Mouse (Mus musculus): ENCODE results near the gene Deup1.

- TF ChIP-seq POLR2A (IDR thresholded peaks at IDR 0.05; ENCODE audit: borderline replicate concordance, control insufficient read depth, low read depth, low read length) (no peak), CTCF (IDR thresholded peaks at IDR 0.05; ENCODE audit: control insufficient read depth, insufficient read depth, low read length) (no peak)
Measured at GRCm38 (mm10) chr9:15594148-15594547, 33.6 kb downstream of the Deup1 start.
